Mouse (Mus musculus) liver, embryonic 18 days (tissue): Measurements from ENCODE around the gene Syk. TPM values are rescaled to one million over a fixed set of nuclear protein-coding genes. Genes with fewer than 3 reads are reported as not detected.

ENCODE experiments used
- polyA plus RNA-seq: library from polyadenylated mRNA; depleted of rRNA; stranded (reverse); fragments of >200 nt; gene quantifications from 2 replicates; pipeline ENCODE4 v1.2.3, GENCODE M21; 2012; rRNA removed

Gene Syk
- polyA plus RNA-seq: 7.0 and 7.5 TPM in 2 replicates

DNA sequence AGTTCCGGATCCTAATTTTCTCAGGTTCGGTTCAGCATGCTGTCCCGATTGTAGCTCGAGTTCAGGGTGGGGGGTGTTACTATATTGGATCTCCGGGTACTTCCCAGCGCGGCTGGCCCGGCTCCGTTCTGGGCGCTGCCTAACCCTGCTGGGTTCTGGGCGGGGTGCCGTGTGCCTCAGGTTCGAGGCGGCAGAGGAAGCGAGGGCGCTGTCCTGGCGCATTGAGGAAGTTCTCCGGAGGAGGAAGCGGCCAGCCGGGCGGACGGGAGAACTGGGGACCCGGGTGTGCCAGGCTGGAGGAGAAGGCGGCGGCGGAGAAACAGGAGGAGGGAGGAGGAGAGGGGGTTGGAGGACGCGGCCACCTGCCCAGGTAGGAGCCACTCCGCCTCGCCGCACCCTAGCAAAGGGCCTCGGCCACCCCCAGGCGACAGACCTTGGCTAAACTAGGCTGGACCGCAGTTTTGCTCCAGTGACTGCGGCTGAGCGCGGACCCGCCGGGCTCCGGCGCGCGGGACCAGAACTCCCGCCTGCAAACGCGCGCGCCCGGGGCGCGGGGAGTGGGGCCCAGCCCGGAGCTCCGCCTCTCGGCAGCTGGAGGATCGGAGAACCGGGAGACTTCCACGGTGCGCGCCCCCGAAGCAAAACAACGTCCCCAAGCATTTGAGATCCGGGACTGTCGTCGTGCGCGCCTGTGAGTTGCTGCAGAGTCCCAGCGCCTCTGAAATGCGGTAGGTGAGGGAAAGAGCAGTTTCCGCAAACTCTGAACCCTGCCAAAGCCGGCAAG is at the start of gene Syk:
Gene Syk (plus strand): TSS at position 296 of the 784 bp plus-strand sequence.

Other genes with a start within 250 kb of the Syk start
- gene Diras2, start 51.9 kb upstream of the Syk start, polyA plus RNA-seq: 0.43 and 0.55 TPM in 2 replicates